In genomic region chr12:32059707-32060106, GRCm38 (mm10) we compare ENCODE assay signal across 8 mouse cellular contexts. TPM values are rescaled to one million over a fixed set of nuclear protein-coding genes. Genes with fewer than 3 reads are reported as not detected.
A peak's percentile ranks its signal among the peaks of the same experiment; 100 is the strongest.
DNase-seq lines count a peak whose midpoint lies in the region; ATAC-seq lines count a peak whose summit lies in the region.

No protein-coding gene starts in this region.

- no peak overlapping the region for H3K27ac ChIP-seq in intestine, embryonic 16.5 days (ENCODE audit: low read length)

- peak overlapping the region; percentile 24; the same call in 1 of the 2 replicates for H3K9ac ChIP-seq in intestine, embryonic 16.5 days (ENCODE audit: low read depth, low read length)

- DNase-seq in adrenal gland, adult 2 months: peak; percentile 52
- DNase-seq in adrenal gland, adult 8-10 months: no peak
- DNase-seq in neural tube, embryonic 10.5 days (ENCODE audit: extremely low spot score, low spot score): peak; percentile 38
- DNase-seq in gastrocnemius, adult 8-10 months (ENCODE audit: low spot score in 2 of 2): no peak
- DNase-seq in ovary, postnatal 10 days (ENCODE audit: low spot score): no peak

- H3K27me3 ChIP-seq in megakaryocyte, embryonic 14.5 days (replicated peaks): no peaks in the 10 kb centered on the region
- H3K27me3 ChIP-seq in intestine, embryonic 16.5 days (replicated peaks; ENCODE audit: control insufficient read depth, insufficient read depth, low read length): no peaks in the 10 kb centered on the region

- H3K36me3 ChIP-seq in megakaryocyte, embryonic 14.5 days (replicated peaks; ENCODE audit: low read length): peaks cover 51% of the 10 kb centered on the region
- no peaks in the 10 kb centered on the region for H3K36me3 ChIP-seq in intestine, embryonic 16.5 days (ENCODE audit: control insufficient read depth, insufficient read depth, low read length)

- peaks cover 60% of the 10 kb centered on the region for H3K4me1 ChIP-seq in megakaryocyte, embryonic 14.5 days
- peaks cover 9% of the 10 kb centered on the region; the same call in 1 of the 2 replicates for H3K4me1 ChIP-seq in intestine, embryonic 16.5 days (ENCODE audit: control insufficient read depth, insufficient read depth, low read length)

- ATAC-seq in megakaryocyte, adult 5-6 weeks (ENCODE audit: poor library complexity, severe bottlenecking): no peak
- ATAC-seq in intestine, embryonic 16.5 days: no peak

- H3K9me3 ChIP-seq in megakaryocyte, embryonic 14.5 days: no peaks in the 10 kb centered on the region
- H3K9me3 ChIP-seq in intestine, embryonic 16.5 days (ENCODE audit: control insufficient read depth, low read length): no peaks in the 10 kb centered on the region

- H3K4me3 ChIP-seq in megakaryocyte, embryonic 14.5 days (replicated peaks): peak overlapping the region; percentile 99
- peak overlapping the region; percentile 19; the same call in 1 of the 2 replicates for H3K4me3 ChIP-seq in intestine, embryonic 16.5 days (ENCODE audit: low read length)

- 37% methylated on average over 6 of the region's 6 CpGs for WGBS in intestine, embryonic 16.5 days

- H3K4me2 ChIP-seq in intestine, embryonic 16.5 days (ENCODE audit: low read depth, low read length): peak overlapping the region; percentile 43

RNA-seq across cellular contexts. Expression of gene Prkar2b, which starts 1.4 kb away (rescaled TPM):
- total RNA-seq in adrenal gland, adult 2 months (2021): 100 to 1,000 TPM; 336 to 511 TPM
- polyA plus RNA-seq in adrenal gland, adult 2 months (2012; rRNA removed): 134 and 196 TPM in 2 replicates
- total RNA-seq in adrenal gland, adult 8-10 months (2022): 100 to 1,000 TPM; 295 to 379 (median 319) TPM
- 110 and 158 TPM in 2 replicates for polyA plus RNA-seq in megakaryocyte, embryonic 14.5 days (2012; ENCODE audit: insufficient read depth, low replicate concordance)
- 41.4 and 43.6 TPM in 2 replicates for total RNA-seq in megakaryocyte, adult 5-6 weeks (2015)
- total RNA-seq in megakaryocyte, adult 5-6 weeks (2017): 36.2 and 45.2 TPM in 2 replicates
- polyA plus RNA-seq in intestine, embryonic 16.5 days (2015; fragmentation: Nextera tagmentation; extraction: Ambion mirVana): 11.5 and 12.7 TPM in 2 replicates
- total RNA-seq in gastrocnemius, adult 8-10 months (2022): 1 to 10 TPM in 3 of 4 experiments, under 1 TPM in 1; 0.73 to 5.9 (median 3.0) TPM

Comparison
In these comparisons a context has a peak if more than half of its experiments do, and no peak if none do; other contexts are left out.
1. DNase-seq: peak in adrenal gland, adult 2 months (single experiment) and neural tube, embryonic 10.5 days (single experiment); none in adrenal gland, adult 8-10 months (single experiment), gastrocnemius, adult 8-10 months (0 of 2) and ovary, postnatal 10 days (single experiment).
2. RNA of gene Prkar2b, which starts 1.4 kb away (total RNA-seq): 336 to 511 TPM in adrenal gland, adult 2 months and 295 to 379 TPM in adrenal gland, adult 8-10 months; 36.2 to 45.2 TPM in megakaryocyte, adult 5-6 weeks and 0.73 to 5.9 TPM in gastrocnemius, adult 8-10 months; every median in the first group is over 4 times any median in the second.